Mouse (Mus musculus): Measurements from ENCODE around the gene Zfp131. TPM values are rescaled to one million over a fixed set of nuclear protein-coding genes. Genes with fewer than 3 reads are reported as not detected.

Gene Zfp131
- polyA plus RNA-seq, 1 experiment from 2014 or later: 50.1 TPM

DNA sequence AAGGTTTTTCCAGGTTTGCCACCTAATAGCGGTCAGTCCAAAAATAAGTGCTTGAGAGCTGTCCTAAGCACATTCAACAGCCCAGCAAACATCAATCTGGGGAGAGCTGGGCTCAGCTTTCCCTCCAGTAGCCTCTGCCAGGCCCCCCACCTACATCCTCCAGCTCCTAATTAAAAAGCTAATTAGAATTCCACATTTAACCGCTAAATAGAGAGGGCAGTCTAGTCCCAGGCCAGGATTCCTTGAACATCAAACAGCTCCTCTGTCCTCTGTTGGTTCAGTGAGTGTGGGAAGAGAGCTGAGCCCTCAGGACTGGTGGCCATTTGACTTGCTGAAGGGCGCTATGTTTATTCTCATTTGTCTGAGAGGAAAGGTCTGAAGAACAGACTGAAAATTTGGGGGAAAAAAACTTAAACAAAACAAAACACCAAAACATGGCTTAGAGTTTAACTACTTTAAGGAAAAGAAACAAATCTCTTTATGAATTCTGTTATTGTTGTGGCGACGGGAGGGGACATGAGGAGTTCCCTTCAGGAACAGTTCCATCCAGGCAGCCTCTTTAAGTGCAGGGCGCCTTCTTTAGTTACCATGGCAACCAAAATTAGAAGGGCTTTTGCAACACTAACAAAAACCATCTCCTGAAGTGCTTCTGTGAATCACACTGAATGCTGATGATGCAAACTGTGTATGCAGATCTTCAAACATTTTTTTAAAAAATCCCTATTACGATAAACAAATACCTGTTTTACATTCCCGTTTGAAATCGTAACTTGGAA is 36.6 kb downstream of the Zfp131 start:
- no peak overlapping the region for H3K9ac ChIP-seq
- WGBS: 48% methylated on average over 9 of the region's 9 CpGs
- H3K4me3 ChIP-seq: no peak overlapping the region
- peaks cover 7% of the 10 kb centered on the region for H3K4me1 ChIP-seq
- H3K27ac ChIP-seq: no peak overlapping the region
- ATAC-seq (ENCODE audit: insufficient number of reproducible peaks, insufficient read depth, low FRiP score, low TSS enrichment): no peak
- no peak overlapping the region for H3K4me2 ChIP-seq (replicated peaks)
- H3K27me3 ChIP-seq: no peaks in the 10 kb centered on the region
- H3K9me3 ChIP-seq: no peaks in the 10 kb centered on the region
- H3K36me3 ChIP-seq: no peaks in the 10 kb centered on the region

- no peak overlapping the region for H3K4me2 ChIP-seq (replicated peaks)
- H3K9ac ChIP-seq: no peak overlapping the region
- H3K36me3 ChIP-seq: no peaks in the 10 kb centered on the region
- WGBS: 87% methylated on average over 4 of the region's 4 CpGs
- no peaks in the 10 kb centered on the region for H3K9me3 ChIP-seq
- ATAC-seq (ENCODE audit: insufficient number of reproducible peaks, insufficient read depth, low FRiP score, low TSS enrichment): no peak
- H3K4me3 ChIP-seq: no peak overlapping the region
- H3K4me1 ChIP-seq: peaks cover 2% of the 10 kb centered on the region; the same call in 1 of the 2 replicates
- H3K27ac ChIP-seq: no peak overlapping the region
- no peaks in the 10 kb centered on the region for H3K27me3 ChIP-seq
These were observed 43.8 kb downstream of the Zfp131 start for GRCm38 (mm10) chr13:119746930-119747329.

DNA sequence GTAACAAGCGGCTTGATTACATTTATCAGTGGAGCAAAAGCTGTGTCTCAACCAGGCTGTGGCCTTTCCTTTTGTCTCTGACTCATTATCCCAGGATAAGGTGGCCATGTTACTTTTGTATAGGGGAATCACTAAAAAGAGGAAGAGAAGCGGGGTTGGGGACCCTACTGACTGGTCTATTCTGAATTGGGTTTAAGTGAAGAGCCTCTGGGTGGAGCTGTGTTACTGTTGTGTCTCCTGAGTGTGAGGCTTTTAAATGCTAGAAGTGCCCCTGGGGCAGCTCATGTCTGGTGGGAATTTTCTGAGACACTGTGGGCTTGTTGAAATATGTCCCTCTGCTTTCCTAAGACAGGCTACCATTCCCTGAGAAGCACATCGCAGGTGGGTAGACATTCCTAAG is 47.2 kb downstream of the Zfp131 start:
- no peaks in the 10 kb centered on the region for H3K27me3 ChIP-seq
- H3K36me3 ChIP-seq: no peaks in the 10 kb centered on the region
- no peak overlapping the region for H3K9ac ChIP-seq
- H3K27ac ChIP-seq: no peak overlapping the region
- no peak overlapping the region for H3K4me2 ChIP-seq (replicated peaks)
- no peak for ATAC-seq (ENCODE audit: insufficient number of reproducible peaks, insufficient read depth, low FRiP score, low TSS enrichment)
- H3K4me3 ChIP-seq: no peak overlapping the region
- whole genome bisulfite sequencing: 68% methylated on average over 3 of the region's 3 CpGs
- peaks cover 9% of the 10 kb centered on the region; the same call in 1 of the 2 replicates for H3K4me1 ChIP-seq
- H3K9me3 ChIP-seq: no peaks in the 10 kb centered on the region

DNA sequence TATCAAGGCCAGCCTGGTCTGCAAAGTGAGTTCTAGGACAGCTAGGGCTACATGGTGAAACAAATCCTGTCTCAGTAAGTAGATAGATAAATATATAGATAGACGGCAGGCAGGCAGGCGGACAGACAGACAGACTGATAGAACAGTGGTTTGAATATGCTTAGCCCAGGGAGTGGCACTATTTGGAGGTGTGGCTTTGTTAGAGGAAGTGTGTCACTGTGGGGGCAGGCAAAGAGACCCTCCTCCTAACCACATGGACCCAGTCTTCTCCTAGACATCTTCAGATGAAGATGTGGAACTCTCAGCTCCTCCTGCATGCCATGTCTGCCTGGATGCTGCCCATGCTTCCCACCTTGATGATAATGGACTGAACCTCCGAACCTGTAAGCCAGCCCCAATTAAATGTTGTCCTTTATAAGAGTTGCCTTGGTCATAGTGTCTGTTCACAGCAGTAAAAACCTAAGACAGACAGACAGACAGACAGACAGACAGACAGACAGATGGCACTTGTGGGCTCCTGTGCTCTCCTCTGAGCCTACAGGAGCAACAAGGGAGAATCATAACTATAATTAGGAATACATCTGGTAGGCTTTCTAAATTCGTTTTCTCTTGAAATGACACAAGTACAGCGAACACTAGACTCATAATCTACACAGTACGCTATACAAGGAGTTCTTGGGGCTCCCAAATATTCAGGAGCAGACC is 47.8 kb downstream of the Zfp131 start:
- Histone ChIP-seq H3K36me3 (no peaks in the 10 kb centered on the region), H3K4me3 (no peak overlapping the region), H3K9me3 (no peaks in the 10 kb centered on the region), H3K9ac (no peak overlapping the region), H3K4me1 (peaks cover 9% of the 10 kb centered on the region; the same call in 1 of the 2 replicates), H3K27ac (no peak overlapping the region), H3K27me3 (no peaks in the 10 kb centered on the region), H3K4me2 (replicated peaks) (no peak overlapping the region)
- 84% methylated on average over 6 of the region's 6 CpGs for WGBS
- no peak for ATAC-seq (ENCODE audit: insufficient number of reproducible peaks, insufficient read depth, low FRiP score, low TSS enrichment)

GRCm38 (mm10) chr13:119741390-119742237 is 49.1 kb downstream of the Zfp131 start:
- H3K27me3 ChIP-seq: no peaks in the 10 kb centered on the region
- H3K36me3 ChIP-seq: no peaks in the 10 kb centered on the region
- no peak overlapping the region for H3K27ac ChIP-seq
- peaks cover 9% of the 10 kb centered on the region; the same call in 1 of the 2 replicates for H3K4me1 ChIP-seq
- no peak for ATAC-seq (ENCODE audit: insufficient number of reproducible peaks, insufficient read depth, low FRiP score, low TSS enrichment)
- no peaks in the 10 kb centered on the region for H3K9me3 ChIP-seq
- H3K4me2 ChIP-seq (replicated peaks): peak overlapping the region; percentile 46
- WGBS: 2% methylated on average over 19 of the region's 19 CpGs
- H3K9ac ChIP-seq: peak overlapping the region; percentile 24; the same call in 1 of the 2 replicates
- H3K4me3 ChIP-seq: peak overlapping the region; percentile 24

DNA sequence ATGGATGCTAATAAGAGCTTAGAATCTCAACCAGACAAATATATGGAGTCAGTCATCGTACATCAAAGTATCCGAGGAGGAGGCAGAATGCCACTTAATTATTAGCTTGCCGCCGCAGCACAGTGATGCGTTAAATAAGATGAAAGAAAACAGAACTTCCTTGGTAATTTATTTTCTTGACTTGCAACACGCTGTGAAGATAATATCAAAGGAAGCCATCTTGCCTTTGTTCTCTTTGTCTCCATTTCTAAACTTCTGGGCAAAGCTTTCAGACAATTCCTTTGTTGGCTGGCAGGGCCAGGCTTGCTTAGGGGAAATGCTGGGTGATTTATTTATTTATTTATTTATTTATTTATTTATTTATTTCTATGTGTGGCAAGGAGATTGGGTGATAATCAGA is 59.2 kb downstream of the Zfp131 start:
- no peak overlapping the region for H3K27ac ChIP-seq

GRCm38 (mm10) chr13:119729406-119729805 is 61.3 kb downstream of the Zfp131 start:
- H3K36me3 ChIP-seq: no peaks in the 10 kb centered on the region
- no peaks in the 10 kb centered on the region for H3K9me3 ChIP-seq
- 83% methylated on average over 7 of the region's 7 CpGs for WGBS
- no peak overlapping the region for H3K27ac ChIP-seq
- no peak for ATAC-seq (ENCODE audit: insufficient number of reproducible peaks, insufficient read depth, low FRiP score, low TSS enrichment)
- H3K27me3 ChIP-seq: no peaks in the 10 kb centered on the region
- no peaks in the 10 kb centered on the region for H3K4me1 ChIP-seq
- H3K9ac ChIP-seq: no peak overlapping the region
- H3K4me3 ChIP-seq: no peak overlapping the region
- no peak overlapping the region for H3K4me2 ChIP-seq (replicated peaks)

More for the DNA sequence above, 59.2 kb downstream of the Zfp131 start:
- Histone ChIP-seq H3K9ac (no peak overlapping the region), H3K4me2 (replicated peaks) (no peak overlapping the region), H3K4me3 (no peak overlapping the region), H3K4me1 (no peaks in the 10 kb centered on the region), H3K9me3 (no peaks in the 10 kb centered on the region), H3K27me3 (no peaks in the 10 kb centered on the region), H3K36me3 (no peaks in the 10 kb centered on the region)
- WGBS: 73% methylated on average over 6 of the region's 6 CpGs
- ATAC-seq (ENCODE audit: insufficient number of reproducible peaks, insufficient read depth, low FRiP score, low TSS enrichment): no peak

DNA sequence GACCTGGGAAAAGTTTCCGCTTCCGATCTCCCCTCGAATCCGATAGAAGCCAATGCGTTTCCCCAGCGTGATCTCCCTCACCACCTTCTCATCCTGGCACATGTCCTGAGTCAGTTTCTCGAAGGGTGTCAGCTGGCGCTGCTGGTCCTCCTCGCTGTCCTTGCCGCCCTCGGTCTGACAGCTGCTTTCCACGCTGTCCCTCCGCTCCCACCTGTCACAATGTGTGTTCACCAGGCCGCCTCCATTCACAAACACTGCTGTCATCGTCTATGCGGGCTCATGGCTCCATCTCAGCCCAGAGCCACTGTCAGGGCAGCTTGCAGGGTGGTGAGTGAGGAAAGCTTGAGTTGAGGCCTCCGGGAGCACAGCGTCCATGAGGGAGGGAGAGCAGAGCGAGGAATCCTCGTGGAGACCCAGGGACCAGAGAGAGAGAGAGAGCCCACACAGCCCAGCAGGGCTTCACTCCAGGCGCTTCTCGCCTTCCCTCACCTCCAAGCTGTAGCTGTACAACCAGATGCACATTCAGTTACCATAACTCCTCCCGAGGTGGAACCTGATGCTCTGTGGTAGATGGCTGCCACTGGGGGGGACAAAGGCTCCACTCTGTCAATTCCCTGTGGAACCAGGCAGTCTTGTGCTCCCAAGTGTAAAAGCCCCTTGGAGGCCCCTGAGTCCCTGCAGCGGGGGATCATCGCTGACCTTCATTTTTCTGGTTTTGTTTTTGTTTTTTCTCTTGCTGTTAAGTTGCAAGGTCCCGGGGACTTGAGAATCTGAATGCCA is 62.9 kb downstream of the Zfp131 start:
- 70% methylated on average over 26 of the region's 26 CpGs for WGBS
- H3K36me3 ChIP-seq: no peaks in the 10 kb centered on the region
- ATAC-seq (ENCODE audit: insufficient number of reproducible peaks, insufficient read depth, low FRiP score, low TSS enrichment): no peak
- no peaks in the 10 kb centered on the region for H3K27me3 ChIP-seq
- no peak overlapping the region for H3K27ac ChIP-seq
- no peaks in the 10 kb centered on the region for H3K4me1 ChIP-seq
- H3K4me2 ChIP-seq (replicated peaks): no peak overlapping the region
- no peaks in the 10 kb centered on the region for H3K9me3 ChIP-seq
- H3K4me3 ChIP-seq: no peak overlapping the region
- H3K9ac ChIP-seq: no peak overlapping the region

GRCm38 (mm10) chr13:119724541-119724940 is 66.1 kb downstream of the Zfp131 start:
- ATAC-seq (ENCODE audit: insufficient number of reproducible peaks, insufficient read depth, low FRiP score, low TSS enrichment): no peak
- WGBS: 84% methylated on average over 7 of the region's 7 CpGs

DNA sequence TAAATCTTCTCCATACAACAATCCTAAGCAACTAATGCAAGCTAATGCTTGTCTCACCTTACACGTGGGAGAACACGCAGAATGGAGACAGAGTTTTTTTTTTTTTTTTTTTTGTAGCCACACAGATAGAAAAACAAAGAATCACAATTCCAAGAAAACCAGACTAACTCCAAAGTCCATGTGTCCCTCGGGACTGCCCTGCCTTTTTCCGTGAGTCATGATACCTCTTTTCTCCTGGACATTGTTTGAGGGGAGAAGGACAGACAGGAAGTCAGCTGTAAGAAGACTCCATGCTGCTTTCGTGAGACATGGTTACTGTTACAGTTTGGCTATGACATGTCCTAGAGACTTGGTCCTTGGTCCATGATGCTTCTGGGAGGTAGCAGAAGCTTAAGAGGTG is 67.3 kb downstream of the Zfp131 start:
- Histone ChIP-seq H3K9ac (no peak overlapping the region), H3K4me2 (replicated peaks) (no peak overlapping the region), H3K27ac (no peak overlapping the region), H3K27me3 (no peaks in the 10 kb centered on the region), H3K9me3 (no peaks in the 10 kb centered on the region), H3K36me3 (no peaks in the 10 kb centered on the region), H3K4me1 (no peaks in the 10 kb centered on the region), H3K4me3 (no peak overlapping the region)
- ATAC-seq (ENCODE audit: insufficient number of reproducible peaks, insufficient read depth, low FRiP score, low TSS enrichment): no peak
- 71% methylated on average over 5 of the region's 5 CpGs for WGBS

More at GRCm38 (mm10) chr13:119724541-119724940, 66.1 kb downstream of the Zfp131 start:
- Histone ChIP-seq H3K4me1 (no peaks in the 10 kb centered on the region), H3K9me3 (no peaks in the 10 kb centered on the region), H3K4me2 (replicated peaks) (no peak overlapping the region), H3K27me3 (no peaks in the 10 kb centered on the region), H3K27ac (no peak overlapping the region), H3K9ac (no peak overlapping the region), H3K36me3 (no peaks in the 10 kb centered on the region), H3K4me3 (no peak overlapping the region)

DNA sequence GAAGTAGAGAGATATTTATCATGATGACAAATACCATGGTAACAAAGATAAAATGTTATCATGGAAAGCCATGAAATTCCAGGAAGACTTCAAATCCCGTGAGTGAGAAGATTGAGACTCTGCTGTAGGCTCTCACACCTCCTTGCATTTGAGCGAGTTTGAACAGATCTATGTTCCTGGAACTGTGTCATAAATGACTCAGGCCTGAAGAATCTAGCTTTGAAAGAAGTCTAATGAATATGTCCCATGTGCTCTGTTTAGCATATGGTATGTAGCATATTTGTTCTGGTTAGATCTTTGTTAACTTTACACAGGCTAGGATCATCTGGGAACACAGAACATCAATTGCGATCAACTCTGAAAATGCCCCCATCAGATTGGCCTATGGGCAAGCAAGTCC is 68.2 kb downstream of the Zfp131 start:
- H3K36me3 ChIP-seq: no peaks in the 10 kb centered on the region
- H3K9me3 ChIP-seq: no peaks in the 10 kb centered on the region
- no peaks in the 10 kb centered on the region for H3K27me3 ChIP-seq
- no peak overlapping the region for H3K4me2 ChIP-seq (replicated peaks)
- 91% methylated on average over 3 of the region's 3 CpGs for WGBS
- H3K4me3 ChIP-seq: no peak overlapping the region
- H3K27ac ChIP-seq: no peak overlapping the region
- no peak for ATAC-seq (ENCODE audit: insufficient number of reproducible peaks, insufficient read depth, low FRiP score, low TSS enrichment)
- no peak overlapping the region for H3K9ac ChIP-seq
- no peaks in the 10 kb centered on the region for H3K4me1 ChIP-seq

All from embryonic facial prominence, embryonic 12.5 days (tissue).